Mouse (Mus musculus) left cerebral cortex, postnatal 14 days (tissue): ENCODE results near the gene Olfr1109. TPM values are rescaled to one million over a fixed set of nuclear protein-coding genes. Genes with fewer than 3 reads are reported as not detected.

Experiments used
- DNase-seq, 2 experiments: peaks; one replicate each; pipeline ENCODE4 v3.0.0; 2021 to 2022; ENCODE audit warnings: low spot score in 2 of 2, mixed read lengths in 1 of 2
- intact Hi-C: fragments of 180-260 bp; cut with DNase I; formaldehyde crosslinking; loops from one replicate; pipeline ENCODE4 v1.15.1; 2025
- long read RNA-seq, 2 experiments: library from polyadenylated mRNA; stranded (forward); transcript quantifications; one replicate each; pipeline ENCODE4 v2.0.0; 2021
- total RNA-seq, 2 experiments: library from RNA; stranded (reverse); gene quantifications; 2 replicates each; pipeline ENCODE4 v1.2.3; 2021

The Olfr1109 gene
- total RNA-seq = not detected
- long read RNA-seq, experiment 1 = 0 reads
- long read RNA-seq, experiment 2 = 0 reads

DNA sequence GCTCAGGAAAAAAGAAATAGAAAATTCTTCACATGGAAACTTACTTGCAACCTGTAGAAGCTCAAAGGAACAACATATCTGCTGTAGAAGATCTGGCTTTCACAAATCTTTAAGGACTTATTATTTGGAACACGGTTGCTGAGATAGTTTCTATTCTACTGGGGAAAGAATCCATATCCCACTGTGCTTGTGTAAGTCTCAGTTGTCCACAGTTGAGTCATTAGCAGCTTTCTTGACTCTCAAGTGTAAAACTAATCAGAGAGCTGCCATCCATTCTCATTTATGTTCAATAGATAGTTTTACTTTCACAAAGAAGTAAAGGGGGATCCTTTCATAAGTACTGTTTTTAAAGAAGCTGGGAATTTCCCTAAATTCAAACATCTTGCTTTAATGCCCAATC lies at the start of gene Olfr1109:
Gene Olfr1109, minus strand, starts transcription at position 101 of the 400 bp plus-strand sequence.
- intact Hi-C loops = no loop called here
- DNase-seq = no peak

DNA sequence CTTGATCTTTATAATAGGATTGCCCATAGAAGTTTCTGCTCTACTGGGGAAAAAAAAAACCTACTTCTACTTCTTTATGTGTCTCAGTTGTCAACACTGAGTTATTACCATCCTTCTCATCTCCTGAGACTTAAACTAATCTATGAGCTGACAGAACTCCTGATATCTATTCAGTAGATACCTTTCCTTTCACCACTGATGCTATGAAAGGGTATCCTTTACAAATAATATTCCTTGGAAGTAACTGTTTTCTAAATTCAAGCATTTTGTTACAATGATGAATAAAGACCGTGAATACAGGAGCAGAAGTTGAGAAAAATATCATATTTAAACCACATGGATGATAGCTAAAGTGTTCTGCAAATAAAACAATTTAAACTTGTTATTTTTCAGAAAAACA lies 44.4 kb upstream of the Olfr1109 start, which contains the start of gene Olfr1110:
Gene Olfr1110, minus strand, starts transcription at position 101 of the 400 bp plus-strand sequence.
- no peak for DNase-seq
- intact Hi-C loops = no loop called here

DNA sequence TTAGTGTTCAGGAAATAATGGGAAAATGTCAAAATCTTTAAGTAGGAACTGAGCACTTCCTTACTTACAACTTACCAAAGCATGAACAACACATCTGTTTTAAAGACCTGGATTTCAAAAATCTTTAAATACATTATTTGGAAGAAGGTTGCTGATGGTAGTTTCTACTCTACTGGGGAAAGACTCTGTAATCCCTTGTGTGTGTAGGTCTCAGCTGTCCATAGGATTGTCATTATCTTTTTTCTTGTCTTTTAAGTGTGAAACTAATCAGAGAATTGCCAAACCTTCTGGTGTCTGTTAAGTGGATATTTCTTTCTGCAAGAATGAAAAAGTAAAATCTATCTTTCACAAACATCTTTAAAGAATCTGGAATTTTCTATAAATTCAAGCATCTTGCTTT lies 18.7 kb upstream of the Olfr1109 start, which contains the start of gene Olfr259:
Gene Olfr259, minus strand, starts transcription at position 101 of the 400 bp plus-strand sequence.
- intact Hi-C loops = no loop called here
- no peak for DNase-seq

DNA sequence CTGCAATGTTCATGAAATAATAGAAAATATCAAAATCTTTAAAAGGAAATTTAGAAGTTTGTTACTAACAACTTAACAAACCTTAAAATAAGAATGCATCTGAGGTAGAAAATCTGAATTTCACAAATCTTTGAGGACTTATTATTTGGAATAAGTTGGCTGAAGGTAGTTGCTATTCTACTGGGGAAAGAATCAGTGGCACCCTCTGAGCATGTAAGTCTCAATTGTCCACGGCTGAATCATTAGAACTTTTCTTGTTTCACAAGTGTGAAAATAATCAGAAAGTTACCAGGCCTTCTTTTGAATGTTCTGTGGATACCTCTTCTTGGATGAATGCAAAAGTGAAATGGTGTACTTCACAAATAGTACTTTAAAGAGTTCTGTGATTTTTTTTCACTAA lies 20.1 kb downstream of the Olfr1109 start, which contains the start of gene Olfr1107:
Gene Olfr1107, minus strand, starts transcription at position 101 of the 400 bp plus-strand sequence.
- no peak for DNase-seq
- intact Hi-C loops = no loop called here

DNA sequence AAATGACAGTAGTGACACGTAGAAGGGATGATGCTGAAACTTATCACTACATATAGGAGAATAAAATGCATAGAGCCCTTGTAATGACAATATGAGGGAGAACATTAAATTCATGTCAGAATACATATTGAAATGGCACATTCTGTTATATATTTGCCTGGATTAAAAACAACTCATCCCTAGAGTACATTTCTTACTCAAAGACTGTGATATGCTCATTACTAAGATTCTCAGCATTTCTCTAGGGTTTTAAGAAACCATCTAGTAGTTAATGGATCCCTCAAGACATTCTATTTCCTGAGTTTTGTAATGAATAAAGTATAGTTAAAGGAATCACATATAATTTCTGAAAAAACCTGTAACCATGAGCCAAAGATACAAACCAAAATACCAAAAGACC lies 43.6 kb downstream of the Olfr1109 start, which contains the start of gene Olfr1106:
Gene Olfr1106, minus strand, starts transcription at position 101 of the 400 bp plus-strand sequence.
- intact Hi-C loops = no loop called here

More for the DNA sequence above, 43.6 kb downstream of the Olfr1109 start, which contains the start of gene Olfr1106:
- no peak for DNase-seq

Other genes with a start within 250 kb of the Olfr1109 start
- gene Olfr1095, start 244.3 kb downstream of the Olfr1109 start, total RNA-seq = not detected
- gene Gm13723, start 221.2 kb downstream of the Olfr1109 start, total RNA-seq = not detected
- not detected for gene Olfr1097, start 203.8 kb downstream of the Olfr1109 start, total RNA-seq
- gene Olfr1098, start 171.5 kb downstream of the Olfr1109 start, total RNA-seq = not detected
- not detected for gene Olfr1099, start 135.3 kb downstream of the Olfr1109 start, total RNA-seq
- not detected for gene Olfr1100, start 116.1 kb downstream of the Olfr1109 start, total RNA-seq
- not detected for gene Olfr1101, start 104.8 kb downstream of the Olfr1109 start, total RNA-seq
- not detected for gene Olfr1102, start 97.6 kb downstream of the Olfr1109 start, total RNA-seq
- gene Olfr1104, start 68.9 kb downstream of the Olfr1109 start, total RNA-seq = not detected
- not detected for gene Olfr1105, start 59.5 kb downstream of the Olfr1109 start, total RNA-seq
- not detected for gene Olfr1106, start 43.7 kb downstream of the Olfr1109 start, total RNA-seq
- gene Olfr1107, start 20.2 kb downstream of the Olfr1109 start, total RNA-seq = not detected
- not detected for gene Olfr259, start 18.6 kb upstream of the Olfr1109 start, total RNA-seq
- not detected for gene Olfr1110, start 44.3 kb upstream of the Olfr1109 start, total RNA-seq
- gene Olfr1111, start 56.6 kb upstream of the Olfr1109 start, total RNA-seq = not detected
- gene Olfr1112, start 91.8 kb upstream of the Olfr1109 start, total RNA-seq = not detected
- not detected for gene Olfr1113, start 113.0 kb upstream of the Olfr1109 start, total RNA-seq
- not detected for gene Olfr1115, start 152.0 kb upstream of the Olfr1109 start, total RNA-seq
- not detected for gene Olfr1116, start 171.5 kb upstream of the Olfr1109 start, total RNA-seq
- not detected for gene Olfr1118, start 211.6 kb upstream of the Olfr1109 start, total RNA-seq